Mouse (Mus musculus) granulocyte monocyte progenitor cell, adult 5-6 weeks (primary cell): ENCODE results near the gene Kl. TPM values are rescaled to one million over a fixed set of nuclear protein-coding genes. Genes with fewer than 3 reads are reported as not detected.

Source experiments
- ATAC-seq: replicated peaks from 2 replicates; pipeline ENCODE4 v1.8.0; 2016; ENCODE audit warnings: mild to moderate bottlenecking, moderate TSS enrichment, inconsistent platforms; ENCODE audit not compliant: poor library complexity, severe bottlenecking
- total RNA-seq, 2 experiments: library from RNA; stranded (forward) in 1 of 2; stranded (reverse) in 1 of 2; fragments of 200-712, 200-1000 nt in 1 of 2; fragments of >200 nt in 1 of 2; fragmentation: Nextera tagmentation in 1 of 2; gene quantifications; 2 replicates each; pipeline ENCODE4 v1.2.3; 2014 to 2017

Kl gene
- total RNA-seq, 2 experiments from 2014 or later = not detected

DNA sequence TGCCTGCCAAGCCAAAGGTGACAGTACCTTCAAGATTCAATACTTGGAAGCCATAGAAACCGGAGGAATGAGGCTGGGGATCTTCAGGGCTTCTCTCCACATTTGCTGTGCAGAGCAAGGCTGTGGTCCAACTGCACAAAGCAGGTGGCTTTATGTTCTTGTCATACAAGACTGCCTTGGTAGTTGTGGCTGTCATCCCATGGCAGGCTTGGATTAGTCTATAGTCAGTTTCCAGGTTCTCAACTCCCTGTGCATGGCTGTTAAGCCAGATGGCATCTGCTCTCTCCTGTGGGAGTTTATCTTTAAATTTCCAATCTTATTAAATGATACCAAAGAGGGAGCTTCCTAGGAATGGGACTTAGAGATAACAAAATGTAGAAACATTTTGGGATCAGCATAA, 9.2 kb downstream of the Kl start:
- ATAC-seq = no peak

DNA sequence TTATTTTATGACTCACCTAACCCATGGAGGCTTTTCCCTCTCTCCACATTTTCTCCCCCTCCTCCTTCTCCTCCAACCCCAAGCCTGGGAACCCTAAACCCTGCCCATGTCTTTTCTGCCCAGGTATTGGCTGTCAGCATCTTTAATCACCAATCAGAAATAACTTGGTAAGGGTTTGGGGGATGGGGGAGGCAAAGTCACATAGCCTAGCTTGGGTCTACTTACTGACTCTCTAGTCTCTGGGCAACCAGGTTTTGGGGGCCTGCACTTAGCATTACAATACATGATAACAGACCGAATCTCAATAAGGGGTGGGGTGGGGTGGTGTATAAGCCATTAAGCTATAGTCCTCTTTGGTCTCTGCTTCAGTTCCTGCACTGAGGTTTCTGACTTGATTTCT, 10.3 kb downstream of the Kl start:
- ATAC-seq = no peak

DNA sequence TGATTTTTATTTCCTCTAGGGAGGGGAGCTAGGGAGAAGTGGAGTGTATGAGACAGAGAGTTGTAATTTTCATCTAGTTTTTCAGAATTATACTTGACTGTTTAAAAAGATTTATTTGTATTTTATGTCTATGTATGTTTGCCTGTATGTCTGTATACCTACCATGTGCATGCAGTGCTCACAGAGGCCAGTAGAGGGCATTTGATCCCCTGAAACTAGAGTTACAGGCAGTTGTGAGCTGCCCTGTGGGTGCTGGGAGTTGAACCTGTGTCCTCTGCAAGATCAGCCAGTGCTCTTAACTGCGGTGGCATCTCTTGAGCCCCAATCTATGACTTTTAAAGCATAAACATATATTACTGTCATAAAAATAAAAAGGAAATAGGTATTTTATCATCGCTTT, 15.5 kb downstream of the Kl start:
- no peak for ATAC-seq

DNA sequence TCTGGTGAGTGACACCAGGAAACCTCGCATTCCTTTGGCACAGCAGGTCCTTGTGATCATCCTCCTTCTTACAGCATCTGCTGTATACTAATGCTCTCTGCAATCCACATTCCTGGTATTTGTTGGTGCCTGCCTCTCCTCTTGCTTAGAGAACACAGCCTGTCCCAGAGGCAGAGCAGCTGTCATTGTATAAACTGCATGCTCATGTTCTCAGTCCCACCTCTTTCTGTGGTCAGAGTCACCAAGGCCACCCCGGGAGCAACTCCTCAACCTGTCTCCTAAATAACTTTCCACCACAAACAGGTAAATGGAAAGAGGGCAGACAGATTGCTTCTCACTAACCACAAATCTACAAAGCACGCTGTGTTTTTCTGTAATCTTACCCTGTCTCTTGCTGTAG, 18.1 kb downstream of the Kl start:
- no peak for ATAC-seq

DNA sequence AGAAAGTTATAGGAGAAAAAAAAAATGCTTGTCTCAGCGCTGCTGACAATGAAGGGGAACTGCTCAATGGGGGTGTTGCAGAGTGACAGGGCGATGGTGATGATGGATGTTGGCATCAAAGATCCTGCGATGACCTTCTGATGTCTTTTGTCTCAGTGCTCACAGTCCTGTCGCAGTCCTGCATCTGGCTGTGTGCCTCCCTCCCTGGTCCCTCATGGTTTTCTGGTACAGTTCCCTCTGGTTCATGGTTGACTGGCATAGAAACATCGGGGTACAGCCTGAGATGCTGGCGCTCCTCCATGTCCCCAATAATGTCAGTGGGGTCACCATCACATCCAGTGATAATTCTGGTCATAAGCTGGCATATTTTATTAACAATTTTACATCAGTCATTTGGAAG, 18.7 kb downstream of the Kl start:
- no peak for ATAC-seq

DNA sequence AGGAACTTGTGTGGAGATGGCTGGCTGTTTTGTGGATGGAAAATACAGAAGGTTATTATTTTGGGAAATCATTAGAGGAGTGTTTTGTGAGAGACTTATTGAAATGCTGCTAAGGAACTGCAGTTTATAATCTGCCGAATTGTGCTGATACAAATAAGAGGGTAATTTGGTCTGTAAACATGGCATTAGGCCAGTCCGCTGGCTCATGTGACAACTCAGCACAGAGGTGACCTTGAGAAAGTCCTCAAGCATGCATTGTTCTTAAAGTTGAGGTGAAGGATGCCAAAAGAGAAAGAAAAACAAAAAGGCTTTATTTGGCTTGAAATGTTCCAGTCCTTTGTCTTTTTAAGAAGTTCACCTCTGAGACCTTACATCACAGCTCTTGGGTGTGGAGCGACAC, 21.8 kb downstream of the Kl start:
- ATAC-seq = no peak

DNA sequence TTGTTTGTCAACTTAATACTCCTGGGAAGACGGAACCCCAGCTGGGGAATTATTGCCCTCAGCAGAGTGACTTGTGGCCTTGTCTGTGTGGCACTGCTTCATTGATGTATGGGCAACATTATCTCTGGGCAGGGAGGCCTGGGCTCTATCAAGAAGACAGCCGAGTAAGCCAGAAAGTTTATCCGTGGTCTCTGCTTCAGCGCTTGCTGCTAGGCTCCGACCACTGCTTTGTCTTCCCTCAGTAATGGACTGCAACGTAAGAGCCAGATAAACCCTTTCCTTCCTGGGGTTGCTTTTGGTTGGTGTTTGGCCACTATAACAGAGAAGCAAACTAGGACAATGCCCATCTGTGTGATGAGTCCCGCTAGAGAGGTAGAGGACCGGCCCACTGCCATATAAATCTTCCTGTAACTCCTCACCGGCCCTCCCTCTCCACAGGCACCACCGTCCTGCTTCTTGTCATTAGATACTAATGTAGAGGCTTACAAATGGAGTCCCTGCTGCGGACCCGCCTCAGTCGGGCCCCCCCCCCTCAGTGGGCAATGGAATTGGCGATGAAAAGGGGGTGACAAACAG, 25.1 kb downstream of the Kl start:
- no peak for ATAC-seq

DNA sequence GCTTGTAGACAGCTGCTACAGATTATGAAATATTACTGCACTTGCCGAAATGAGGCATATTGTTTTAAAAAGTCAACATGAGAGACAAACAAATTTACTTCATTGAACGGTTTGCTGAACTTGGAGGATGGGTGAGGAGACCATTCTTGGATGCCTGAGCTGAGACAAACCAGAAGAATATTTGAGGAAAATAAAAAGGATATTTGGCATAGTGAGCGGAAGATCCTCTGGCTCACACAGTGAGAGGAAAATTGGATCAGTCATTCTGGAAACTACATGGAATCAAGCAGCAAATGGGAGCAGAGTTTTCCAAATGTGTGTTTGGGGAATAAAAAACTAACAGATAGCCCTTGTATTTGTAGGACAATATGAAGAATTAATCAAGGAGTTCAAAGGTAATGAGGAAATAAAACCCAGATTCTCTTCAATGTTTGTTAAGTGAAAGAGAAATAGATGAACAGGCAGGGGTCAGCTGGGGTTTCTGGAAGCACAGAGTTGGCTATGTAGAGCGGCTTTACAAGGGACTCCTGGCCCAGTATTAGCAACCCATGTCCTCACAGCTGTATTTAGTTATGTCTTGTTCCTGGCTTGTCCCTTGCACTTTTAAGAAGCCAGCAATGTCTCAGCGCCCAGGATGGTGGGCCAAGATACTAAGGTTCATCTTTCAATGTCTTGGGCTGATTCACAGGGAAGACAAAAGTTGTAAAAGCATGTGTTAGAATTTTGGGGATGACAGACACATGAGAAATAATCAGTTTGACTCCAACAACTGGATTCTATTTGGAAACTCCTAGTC, 27.1 kb downstream of the Kl start:
- ATAC-seq = no peak

DNA sequence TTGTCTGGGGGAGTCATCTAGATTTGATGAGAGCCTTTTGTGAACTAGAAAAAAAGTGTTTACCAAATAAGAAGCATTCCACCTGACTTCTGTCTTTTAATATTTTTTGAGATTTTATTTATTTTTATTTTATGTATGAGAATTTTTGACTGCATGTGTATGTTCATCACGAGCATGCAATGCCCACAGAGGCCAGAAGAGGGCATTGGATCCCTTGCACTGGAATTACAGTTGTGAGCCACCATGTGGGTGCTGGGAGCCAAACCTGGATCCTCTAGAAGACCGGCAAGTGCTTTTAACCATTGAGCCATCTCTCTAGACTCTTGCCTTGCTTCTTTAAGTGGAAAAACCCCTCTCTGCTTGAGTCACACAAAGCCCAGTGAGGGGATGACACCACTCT, 29.7 kb downstream of the Kl start:
- ATAC-seq = no peak

DNA sequence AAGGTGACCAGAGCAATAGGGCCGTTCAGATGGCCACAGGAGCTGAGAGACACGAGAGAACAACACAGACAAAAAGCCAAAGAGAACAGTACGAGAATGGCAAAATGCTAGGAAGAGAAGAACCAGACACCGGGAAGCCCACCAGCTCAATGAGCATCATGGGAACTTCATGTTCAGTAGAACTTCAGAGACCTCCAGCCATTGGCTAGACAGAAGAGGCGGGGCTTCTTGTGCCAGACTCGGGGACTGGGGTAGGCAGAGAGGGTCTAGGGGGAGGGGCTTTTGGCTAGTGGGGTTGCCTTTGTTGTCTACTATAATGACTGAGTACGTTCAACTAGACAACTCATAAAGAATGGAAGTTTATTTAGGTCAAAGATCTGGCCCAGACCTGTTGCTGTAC, 41.7 kb downstream of the Kl start:
- no peak for ATAC-seq

DNA sequence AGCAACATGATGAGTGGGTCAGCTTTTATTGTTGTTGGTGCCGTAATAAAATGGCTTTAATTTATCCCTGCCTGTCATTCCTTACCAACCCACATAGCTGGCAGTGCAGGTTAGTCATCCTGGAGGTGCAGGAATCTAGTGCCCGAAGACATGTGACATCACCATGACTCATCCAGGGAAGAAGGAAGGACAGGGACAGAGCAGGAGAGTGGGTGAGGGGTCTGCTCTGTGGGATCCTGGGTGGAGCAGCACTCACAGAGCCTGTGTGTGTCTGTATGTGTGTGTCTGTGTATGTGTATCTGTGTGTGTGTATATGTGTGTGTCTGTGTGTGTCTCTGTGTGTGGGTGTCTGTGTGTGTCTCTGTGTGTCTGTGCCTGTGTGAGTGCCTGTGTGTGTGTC, 44.2 kb downstream of the Kl start:
- no peak for ATAC-seq

DNA sequence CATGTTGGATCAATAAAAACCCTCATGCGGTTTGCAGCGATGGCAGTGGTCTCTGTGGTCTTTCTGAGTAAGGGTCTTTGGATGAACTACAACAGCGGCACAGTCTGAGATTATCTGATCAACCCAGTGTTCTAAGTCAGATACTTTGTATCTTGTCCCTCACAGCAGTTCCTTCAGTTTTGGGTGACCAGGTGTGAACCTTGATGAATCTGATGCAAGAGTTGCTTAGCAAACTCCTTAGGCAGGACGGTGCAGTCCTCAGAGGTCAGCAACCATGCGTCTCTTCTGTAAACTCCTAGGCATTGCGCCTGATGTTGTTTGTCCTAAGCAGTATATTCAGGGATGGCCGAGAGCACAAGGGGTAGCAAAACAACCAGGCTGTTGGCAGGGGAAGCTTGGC, 48.7 kb downstream of the Kl start:
- ATAC-seq = no peak

DNA sequence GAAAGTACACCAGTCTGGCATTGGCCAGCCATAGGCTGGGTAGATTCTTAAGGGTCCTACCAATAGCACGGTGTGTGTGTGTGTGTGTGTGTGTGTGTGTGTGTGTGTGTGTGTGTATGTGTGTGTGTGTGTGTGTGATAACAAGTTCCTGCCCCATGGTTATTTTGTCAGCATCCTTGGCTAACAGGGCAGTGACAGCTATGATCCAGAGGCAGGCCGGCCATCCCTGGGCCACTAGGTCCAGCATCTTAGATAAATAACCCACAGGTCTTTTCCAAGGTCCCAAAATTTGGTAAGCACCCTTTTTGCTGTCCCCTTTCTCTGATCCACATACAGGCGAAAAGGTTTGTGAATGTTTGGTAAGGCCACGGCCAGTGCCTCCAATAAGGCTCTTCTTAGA, 49.6 kb downstream of the Kl start:
- ATAC-seq = no peak

DNA sequence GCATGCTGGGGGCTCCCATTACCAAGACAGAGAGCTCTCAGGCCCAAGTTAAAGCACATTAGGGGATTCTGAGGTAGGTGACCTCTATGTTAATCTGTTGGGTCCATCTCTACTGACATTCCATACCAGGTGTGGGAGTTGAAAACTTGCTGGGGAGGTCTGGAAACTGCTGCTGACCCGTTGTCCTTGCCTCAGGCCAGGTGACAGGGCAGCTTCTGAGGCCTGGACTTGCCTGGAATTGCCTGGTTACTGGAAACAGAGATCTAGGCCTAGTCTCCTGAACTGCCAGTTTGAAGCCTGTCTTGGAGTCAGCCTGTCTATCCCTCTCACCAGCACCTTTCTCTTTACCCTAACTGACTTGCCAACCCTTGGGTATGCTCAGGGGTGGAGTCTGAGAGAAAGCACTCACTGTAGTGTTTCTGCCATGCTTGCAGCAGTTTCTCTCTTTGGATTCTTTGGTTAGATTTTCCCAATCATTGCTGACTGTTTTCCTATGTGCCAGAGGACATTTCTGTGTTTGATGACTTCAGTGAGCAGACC, 51.9 kb downstream of the Kl start:
- ATAC-seq = no peak

DNA sequence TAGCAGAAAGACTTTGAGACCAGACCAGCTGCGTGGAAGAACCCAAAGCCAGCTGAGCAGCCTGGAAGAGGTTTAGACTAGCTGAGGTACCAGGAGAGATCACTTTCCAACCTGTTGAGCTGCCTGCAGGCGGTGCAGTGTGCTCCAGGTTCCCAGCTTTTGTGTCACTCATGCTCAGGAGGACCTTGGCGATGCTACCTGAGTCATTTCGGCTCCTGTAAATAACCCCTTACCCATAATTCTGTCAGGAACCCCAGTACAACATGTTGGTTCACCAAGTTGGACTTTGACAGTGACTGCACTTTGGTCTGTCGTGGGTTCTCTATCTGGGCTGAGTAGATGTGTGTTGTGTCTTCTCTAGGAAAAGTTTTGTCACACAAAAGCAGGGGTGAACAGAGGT, 66.0 kb downstream of the Kl start:
- no peak for ATAC-seq

DNA sequence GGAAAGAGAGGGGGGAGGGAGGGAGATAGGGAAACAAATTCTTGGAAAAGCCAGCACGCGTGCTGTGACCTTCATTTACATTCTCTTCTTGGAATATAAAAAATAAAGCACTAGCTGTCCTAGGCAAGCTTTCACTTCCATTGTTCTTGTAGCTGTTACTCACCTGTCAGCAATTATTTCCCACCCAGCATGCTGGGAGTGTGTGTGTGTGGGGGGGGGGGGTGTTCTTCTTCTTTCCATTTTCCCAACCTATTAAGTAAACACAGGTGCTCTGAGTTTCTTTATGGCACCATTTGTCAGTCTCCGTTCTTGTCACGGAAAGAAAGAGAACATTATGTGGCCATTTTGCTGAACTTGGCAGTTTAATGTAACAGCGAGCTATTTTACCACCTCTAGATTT, 66.6 kb downstream of the Kl start:
- ATAC-seq = no peak

DNA sequence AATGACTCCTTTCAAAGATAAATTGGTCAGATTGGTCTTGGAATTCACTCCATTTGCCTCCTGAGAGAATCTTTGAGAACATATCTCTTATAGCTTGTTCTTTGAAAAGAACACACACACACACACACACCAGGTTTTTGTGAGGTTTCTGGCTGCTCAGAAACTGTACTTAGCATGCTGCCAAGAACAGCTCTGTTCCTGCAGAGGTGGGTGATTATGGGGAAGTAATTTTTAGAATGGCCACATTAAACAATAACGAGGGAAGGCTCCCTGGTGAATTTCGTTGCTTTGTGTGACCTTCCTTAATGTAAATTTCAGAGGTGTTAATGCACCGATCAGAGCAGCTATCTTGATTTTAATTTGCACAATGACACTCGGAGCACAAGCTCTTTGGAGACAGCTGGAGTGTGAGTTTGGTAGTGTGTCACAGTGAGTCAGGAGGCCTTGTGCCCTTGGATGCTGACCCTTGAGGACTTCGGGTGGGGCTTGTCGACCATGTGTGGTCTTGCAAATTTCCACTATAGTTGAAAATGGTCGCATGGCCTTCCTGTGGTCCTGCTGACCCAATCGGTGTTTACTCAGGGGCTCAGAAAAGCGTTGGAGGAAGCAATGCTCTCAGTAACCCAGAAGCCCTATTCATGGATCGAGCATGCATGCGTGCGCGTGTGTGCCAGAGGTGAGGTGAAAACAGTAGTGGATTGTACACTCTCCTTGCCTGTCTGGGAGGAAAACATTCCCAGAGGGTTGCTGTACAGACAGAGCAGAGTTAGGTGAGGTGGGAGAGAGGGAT, 67.8 kb downstream of the Kl start:
- 0 out of 2 replicates have a peak, but pooled peaks have one; percentile 9 for ATAC-seq

DNA sequence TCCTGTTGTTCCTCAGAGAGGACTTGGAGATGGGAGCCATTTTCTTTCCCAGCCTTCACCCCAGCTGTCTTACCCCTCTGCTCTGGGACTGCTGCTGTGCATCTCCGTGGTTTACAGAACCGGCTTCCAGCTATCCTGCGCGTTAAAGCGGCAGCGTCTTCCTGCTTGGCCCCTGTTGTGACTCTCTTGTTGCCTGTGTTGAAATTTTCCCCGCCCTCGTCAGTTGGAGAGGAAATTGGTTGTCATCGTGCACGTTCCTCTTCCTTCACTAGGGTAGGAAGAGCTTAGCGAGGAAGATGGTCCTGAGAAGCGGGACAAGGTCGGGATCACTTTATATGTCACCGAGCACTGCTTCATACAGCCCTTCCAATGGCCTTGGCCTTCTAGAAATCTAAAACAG, 68.4 kb downstream of the Kl start:
- peak; percentile 33 for ATAC-seq

DNA sequence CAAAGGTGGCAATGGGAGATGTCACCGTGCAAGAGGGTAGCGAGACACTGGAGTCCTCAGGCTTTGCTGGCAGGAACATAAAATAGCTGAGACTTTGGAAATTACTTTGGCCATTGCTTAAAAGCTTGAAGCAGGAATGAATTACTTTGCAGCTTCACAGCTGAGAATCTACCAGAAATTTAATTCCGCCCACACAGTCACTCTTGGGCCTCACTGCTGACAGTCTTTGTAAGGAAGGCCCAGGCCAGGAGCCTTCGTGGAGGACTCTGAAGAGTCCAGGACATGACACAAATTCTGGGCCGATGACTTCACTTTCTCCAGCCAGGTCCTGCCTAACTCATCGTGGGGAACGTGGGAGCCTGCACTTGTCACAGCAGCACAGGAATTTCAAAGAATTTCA, 69.6 kb downstream of the Kl start:
- no peak for ATAC-seq

DNA sequence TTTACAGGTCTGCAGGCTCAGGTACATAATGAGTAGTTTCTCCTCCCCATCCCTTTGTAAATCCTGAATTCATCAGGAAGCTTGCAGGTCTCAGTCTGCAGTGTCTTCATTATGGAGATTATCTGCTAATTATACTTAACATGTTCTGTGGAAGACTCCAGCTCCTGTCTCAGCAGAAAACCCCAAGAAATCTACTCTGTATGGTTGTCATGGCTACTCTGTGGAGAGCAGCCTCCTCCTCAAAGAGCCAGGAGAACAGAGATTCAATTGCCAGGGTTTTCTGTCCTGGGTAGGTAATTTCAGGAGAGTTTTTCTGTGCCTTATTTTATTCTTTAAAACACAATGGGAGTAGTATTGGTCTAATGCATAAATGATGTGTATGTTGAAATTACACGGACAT, 70.5 kb downstream of the Kl start:
- no peak for ATAC-seq

DNA sequence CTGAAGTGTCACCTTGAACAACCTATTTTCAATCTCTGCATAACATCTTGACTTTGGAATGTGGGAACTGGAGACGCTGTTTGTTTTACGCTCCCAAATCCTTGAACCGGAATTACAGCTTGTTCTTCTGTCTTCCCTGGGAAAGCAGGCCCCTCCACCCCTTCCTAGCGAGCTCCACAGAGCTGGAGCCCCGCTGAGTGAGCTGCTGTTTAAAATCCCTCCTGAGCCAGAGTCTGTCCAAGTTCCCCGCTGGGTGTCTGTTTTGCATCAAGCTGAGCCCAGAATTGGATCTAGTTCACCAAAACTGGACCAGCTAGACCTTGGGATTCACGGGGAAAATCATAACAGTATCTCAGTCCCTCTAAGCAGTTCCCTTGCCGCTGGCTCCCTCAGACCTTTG, 71.1 kb downstream of the Kl start:
- ATAC-seq = no peak
